Mouse (Mus musculus) brain, adult 2 months (tissue): ENCODE data around the gene Zkscan17.

Experiments used
- DNase-seq: peaks from one replicate; pipeline ENCODE4 v3.0.0; 2011; ENCODE audit warnings: low read depth, low spot score

The Zkscan17 gene

DNA sequence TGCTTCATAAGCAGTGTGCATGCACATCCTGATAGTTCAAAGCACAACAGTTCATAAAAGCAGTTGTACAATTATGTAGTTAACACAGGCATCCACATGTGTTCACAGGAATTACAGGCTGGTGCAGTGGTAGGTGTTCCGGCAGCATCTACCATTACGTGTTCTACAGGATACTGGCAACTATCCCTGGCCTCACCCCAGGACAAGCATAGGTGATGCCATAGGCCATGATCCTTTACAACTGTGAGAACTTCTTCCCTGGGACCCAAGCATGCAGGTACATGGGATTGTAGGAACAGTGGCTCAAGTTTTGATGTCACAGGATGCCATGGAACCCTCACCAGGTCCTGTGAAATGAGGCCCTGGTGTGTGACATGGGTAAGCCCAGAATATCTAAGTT is 66.1 kb downstream of the Zkscan17 start:
- DNase-seq: no peak

DNA sequence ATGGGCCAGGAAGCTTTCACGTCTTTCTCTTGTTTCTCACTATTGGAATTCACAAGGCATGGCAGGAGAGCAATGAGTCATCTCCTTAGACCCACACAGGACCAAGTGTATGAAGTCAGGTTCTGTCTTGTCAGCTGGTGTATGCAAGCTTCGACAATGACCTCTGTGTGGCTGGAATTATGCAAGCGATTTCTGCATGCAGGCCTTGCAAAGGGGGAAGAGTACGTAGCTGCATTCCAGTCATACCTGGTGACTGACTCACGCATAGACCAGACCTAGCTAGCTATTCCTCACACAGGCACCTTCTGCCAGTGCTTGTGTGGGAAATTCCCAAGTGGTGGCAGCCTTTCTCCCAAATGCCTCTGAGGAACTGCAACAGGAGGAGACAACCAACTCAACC is 67.6 kb downstream of the Zkscan17 start:
- DNase-seq: peak; percentile 67

DNA sequence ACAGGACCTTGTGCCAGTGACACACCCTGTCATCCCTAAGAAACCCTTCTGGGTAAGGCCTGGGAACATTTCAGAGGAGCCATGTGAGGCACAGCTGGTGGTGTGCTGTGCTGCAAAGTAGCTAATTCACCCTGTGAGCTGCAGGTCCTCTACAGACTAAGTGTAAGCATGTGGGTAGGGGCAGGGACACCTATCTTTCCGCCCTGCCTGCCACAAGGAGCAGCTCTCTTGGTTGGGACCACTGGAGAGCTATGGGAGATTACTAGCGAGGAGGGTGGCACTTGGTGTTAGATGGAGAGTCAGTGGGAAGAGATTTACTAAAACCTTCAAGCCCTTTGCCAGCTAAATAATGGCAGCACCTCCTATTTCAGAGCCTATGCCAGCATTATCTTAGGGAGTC is 69.7 kb downstream of the Zkscan17 start:
- DNase-seq: no peak

DNA sequence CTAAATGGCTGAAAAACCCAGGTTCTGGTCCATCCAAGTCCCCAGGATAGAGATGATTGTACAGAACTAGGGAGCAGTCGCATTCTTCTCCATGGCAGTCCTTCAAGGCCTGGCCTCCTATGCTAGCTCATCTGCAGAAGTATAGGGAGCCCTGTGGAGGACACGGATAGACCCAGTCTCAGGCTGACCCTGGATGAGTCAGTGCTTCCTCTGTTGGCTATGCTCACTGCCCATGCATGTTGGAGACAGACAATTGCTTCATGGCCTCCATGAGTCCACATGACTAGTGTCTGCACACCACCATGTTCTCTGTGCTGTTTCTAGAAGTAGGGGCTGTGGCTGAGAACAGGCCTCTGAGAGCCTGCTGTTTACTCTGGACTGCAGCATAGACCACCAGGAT is 70.2 kb downstream of the Zkscan17 start:
- no peak for DNase-seq

DNA sequence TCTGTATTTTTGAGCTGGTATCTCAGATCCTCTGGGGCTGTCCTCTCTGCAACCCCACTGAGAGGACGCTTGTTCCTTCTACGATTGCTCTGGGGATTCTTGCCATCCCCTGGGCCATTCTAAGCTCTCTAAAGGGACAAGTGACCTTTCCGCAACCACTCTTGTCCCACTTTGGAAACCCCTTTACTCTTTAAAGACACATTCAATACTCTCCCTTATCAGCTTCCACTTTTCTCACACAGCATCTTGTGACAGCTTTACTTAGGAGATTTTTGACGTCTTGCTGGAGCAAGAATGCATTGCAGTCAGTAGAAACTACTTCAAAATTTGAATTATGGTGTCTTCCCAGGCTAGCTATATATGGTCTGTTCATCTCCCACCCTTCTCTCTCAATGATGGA is 75.5 kb downstream of the Zkscan17 start, which contains the start of gene Snap47:
Gene Snap47 (minus strand): TSS at position 101 of the 400 bp plus-strand sequence.
- DNase-seq: no peak

DNA sequence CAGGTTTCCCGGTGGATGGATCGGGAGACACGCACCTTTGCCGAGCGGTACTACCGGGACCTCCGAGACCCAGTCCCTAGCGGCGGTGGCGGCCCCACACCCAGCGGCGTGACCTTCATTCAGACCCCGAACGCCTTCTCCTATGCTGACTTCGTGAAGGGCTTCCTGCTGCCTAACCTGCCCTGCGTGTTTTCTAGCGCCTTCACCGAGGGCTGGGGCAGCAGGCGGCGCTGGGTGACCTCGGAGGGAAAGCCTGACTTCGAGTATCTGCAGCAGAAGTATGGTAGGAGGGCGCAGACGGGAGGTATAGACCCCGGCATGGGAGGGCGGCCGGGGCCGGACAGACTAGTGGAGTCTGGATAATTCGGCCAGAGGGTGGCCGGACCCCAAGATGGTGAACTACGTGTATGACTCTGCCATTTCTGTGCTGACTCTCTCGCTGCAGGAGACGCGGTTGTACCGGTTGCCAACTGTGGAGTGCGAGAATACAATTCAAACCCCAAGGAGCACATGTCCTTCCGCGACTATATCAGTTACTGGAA is 76.2 kb downstream of the Zkscan17 start:
- DNase-seq: peak; percentile 50

DNA sequence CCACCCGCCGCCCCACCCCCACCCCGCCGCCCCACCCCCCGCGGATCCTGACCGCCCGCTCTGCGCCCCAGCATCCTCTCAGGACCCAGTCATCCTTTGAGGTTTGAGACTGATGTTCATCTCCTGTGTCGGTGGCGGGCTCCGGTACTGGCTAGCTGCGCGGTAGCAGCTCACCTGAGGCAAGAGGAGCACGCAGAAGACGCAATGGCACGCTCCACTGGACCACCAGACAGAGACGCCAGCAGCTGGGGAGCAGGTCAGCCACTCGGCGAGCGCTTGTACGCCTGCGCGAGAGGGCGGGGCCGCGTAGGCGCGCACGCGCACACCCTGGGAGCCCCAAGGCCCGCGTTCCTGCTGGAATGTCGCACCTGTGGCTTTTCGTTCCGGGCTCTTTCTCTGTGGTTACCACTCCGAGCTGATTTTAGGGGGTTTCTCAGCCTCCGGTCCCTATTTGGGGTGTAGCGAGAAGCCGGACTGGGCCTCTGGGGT is 76.8 kb downstream of the Zkscan17 start, which contains the start of gene Jmjd4:
Gene Jmjd4 (plus strand): TSS at position 305 of the 489 bp plus-strand sequence.
- DNase-seq: peak; percentile 96

DNA sequence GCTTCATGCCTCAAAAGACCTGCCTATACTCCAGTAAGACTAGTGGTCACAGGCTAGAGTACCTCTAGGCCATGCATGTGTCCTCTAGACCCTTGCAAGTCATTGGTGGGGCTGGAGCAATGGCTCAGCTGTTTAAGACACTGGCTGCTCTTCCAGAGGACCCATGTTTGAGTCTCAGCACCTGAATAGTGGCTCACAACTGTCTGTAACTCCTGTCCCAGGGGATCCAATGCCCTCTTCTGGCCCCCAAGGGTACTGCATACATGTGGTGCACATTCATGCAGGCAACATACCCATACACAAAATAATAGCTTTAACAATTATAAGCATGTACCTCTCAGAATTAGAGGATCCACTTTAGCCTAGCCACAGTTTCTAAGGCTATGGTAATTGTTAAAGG is 83.4 kb downstream of the Zkscan17 start:
- DNase-seq: no peak

DNA sequence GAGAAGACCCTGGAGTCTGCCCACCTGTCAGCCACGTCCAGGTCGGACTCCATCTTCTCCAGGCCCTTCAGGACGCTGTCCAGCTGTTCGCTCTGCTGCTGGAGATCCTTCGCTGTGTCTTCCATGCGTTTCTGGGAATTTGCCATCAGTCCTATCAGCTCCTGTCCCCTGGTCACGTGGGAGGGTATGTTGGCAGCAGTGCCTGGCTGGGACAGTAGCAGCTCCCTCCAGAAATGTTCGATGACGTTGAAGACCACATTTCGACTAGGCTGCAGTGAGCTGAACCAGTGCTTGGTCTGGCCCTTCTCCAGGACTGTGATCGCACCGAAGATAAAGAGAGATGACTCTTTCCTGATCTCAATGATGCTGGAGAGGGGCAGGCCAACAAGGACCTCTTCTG is 88.6 kb downstream of the Zkscan17 start:
- DNase-seq: no peak
